Mouse (Mus musculus): ENCODE data around the gene Tjp1. TPM values are rescaled to one million over a fixed set of nuclear protein-coding genes. Genes with fewer than 3 reads are reported as not detected.

The Tjp1 gene
- 72.3 TPM for polyA plus RNA-seq (2014; fragmentation: Illumina TruSeq; extraction: RNeasy Lipid Tissue Mini Kit (QIAGEN cat#74804); ENCODE audit: low read depth, low replicate concordance)

GRCm38 (mm10) chr7:65527071-65528007 is at the start of gene Tjp1:
TSS of gene Tjp1 (minus strand) at chr7:65527781.

Other genes with a start within 250 kb of the Tjp1 start
- gene Tarsl2, start 117.1 kb upstream of the Tjp1 start, polyA plus RNA-seq (2014; fragmentation: Illumina TruSeq; extraction: RNeasy Lipid Tissue Mini Kit (QIAGEN cat#74804); ENCODE audit: low read depth, low replicate concordance): 22.9 TPM
- gene Tm2d3, start 163.4 kb upstream of the Tjp1 start, polyA plus RNA-seq (2014; fragmentation: Illumina TruSeq; extraction: RNeasy Lipid Tissue Mini Kit (QIAGEN cat#74804); ENCODE audit: low read depth, low replicate concordance): 6.4 TPM